Mouse (Mus musculus) cortical plate, adult 2 months (tissue): ENCODE results near the gene Rab40b.

Experiments used
- CTCF ChIP-seq: fragments of 200-500 bp; IDR thresholded peaks from 2 replicates; pipeline ENCODE4 v1.5.1; 2011; ENCODE audit warnings: mild to moderate bottlenecking, control low read depth, low read length; ENCODE audit not compliant: insufficient read depth; ENCODE audit errors: extremely low read depth
- POLR2A ChIP-seq: fragments of 200-500 bp; IDR thresholded peaks from 2 replicates; pipeline ENCODE4 v1.6.1; 2011; ENCODE audit warnings: mild to moderate bottlenecking, low read length, control low read depth; ENCODE audit not compliant: insufficient read depth; ENCODE audit errors: extremely low read depth

- no peak for TF ChIP-seq CTCF
- no peak for TF ChIP-seq POLR2A
Measured at GRCm38 (mm10) chr11:121414762-121415161, 26.7 kb upstream of the Rab40b start.
